Mouse (Mus musculus): ENCODE data around the gene Cldn24. TPM values are rescaled to one million over a fixed set of nuclear protein-coding genes. Genes with fewer than 3 reads are reported as not detected.

Cldn24 gene
- polyA plus RNA-seq, 1 experiment from 2014 or later: not detected

Other genes with a start within 250 kb of the Cldn24 start
- gene Ing2, start 146.6 kb upstream of the Cldn24 start, polyA plus RNA-seq (2015; fragmentation: Nextera tagmentation; extraction: Ambion mirVana): 5.0 and 6.0 TPM in 2 replicates
- 44.4 and 52.2 TPM in 2 replicates for gene Cdkn2aip, start 108.2 kb upstream of the Cldn24 start, polyA plus RNA-seq (2015; fragmentation: Nextera tagmentation; extraction: Ambion mirVana)
- gene Cldn22, start 2.3 kb downstream of the Cldn24 start, polyA plus RNA-seq (2015; fragmentation: Nextera tagmentation; extraction: Ambion mirVana): not detected in 2 replicates
- 4.0 and 4.2 TPM in 2 replicates for gene Wwc2, start 168.8 kb downstream of the Cldn24 start, polyA plus RNA-seq (2015; fragmentation: Nextera tagmentation; extraction: Ambion mirVana)